Mouse (Mus musculus) adrenal gland (tissue): ENCODE data around the gene S100a7a.

ENCODE experiments used
- intact Hi-C: fragments of 180-260 bp; cut with DNase I; formaldehyde crosslinking; loops from one replicate; pipeline ENCODE4 v1.15.1; 2025

S100a7a gene

GRCm38 (mm10) chr3:90702244-90702643 lies 48.4 kb downstream of the S100a7a start:
- intact Hi-C loops: no loop called here
